Mouse (Mus musculus): ENCODE measurements at regions not wholly inside any gene's neighbourhood (a gene's known extent, or its start where the extent isn't known, plus 50 kb on each side); places are given as distances from the start of the nearest gene placed in this dataset.

GRCm38 (mm10) chr10:96460617-96461338, 156.0 kb upstream of the Btg1 start:
- TF ChIP-seq POLR2A (IDR thresholded peaks at IDR 0.05; ENCODE audit: control insufficient read depth in 1 of 2, insufficient read depth in 1 of 2, low read depth in 1 of 2, low read length in 2 of 2, poor library complexity in 1 of 2) = no peak
- no peak for TF ChIP-seq CTCF (IDR thresholded peaks at IDR 0.05 in 2 of 3, conservative IDR thresholded peaks at IDR 0.05 in 1 of 3; ENCODE audit: control insufficient read depth in 1 of 3, insufficient read depth in 1 of 3, low read depth in 2 of 3, low read length in 3 of 3, poor library complexity in 1 of 3, severe bottlenecking in 1 of 3)
- TF ChIP-seq ZNF384 (IDR thresholded peaks at IDR 0.05; ENCODE audit: low read depth, low read length) = no peak
